Mouse (Mus musculus) stomach, postnatal 0 days (tissue): ENCODE results near the gene Mmrn2.

Experiments
- CTCF ChIP-seq: IDR thresholded peaks from 2 replicates; pipeline ENCODE4 v1.5.1; 2016; ENCODE audit warnings: antibody characterized with exemption, low read depth, mild to moderate bottlenecking, moderate library complexity
- EP300 ChIP-seq: optimal IDR thresholded peaks from 2 replicates; pipeline ENCODE3; 2016; ENCODE audit warnings: antibody characterized with exemption

- no peak for TF ChIP-seq CTCF
- no peak for TF ChIP-seq EP300
Measured at GRCm38 (mm10) chr14:34447659-34448058, 72.4 kb downstream of the Mmrn2 start.
